Mouse (Mus musculus): Measurements from ENCODE around the gene Adgrg1. TPM values are rescaled to one million over a fixed set of nuclear protein-coding genes. Genes with fewer than 3 reads are reported as not detected.

Gene Adgrg1
- polyA plus RNA-seq, 1 experiment from 2014 or later, result 51.1 TPM

- Histone ChIP-seq H3K9ac (ENCODE audit: low read length) (no peak overlapping the region), H3K4me2 (ENCODE audit: low read depth, low read length) (no peak overlapping the region), H3K27ac (ENCODE audit: low read length) (no peak overlapping the region), H3K4me3 (replicated peaks; ENCODE audit: low read length) (no peak overlapping the region), H3K4me1 (ENCODE audit: control insufficient read depth, insufficient read depth, low read length) (no peaks in the 10 kb centered on the region), H3K36me3 (ENCODE audit: control insufficient read depth, insufficient read depth, low read length) (no peaks in the 10 kb centered on the region), H3K9me3 (replicated peaks; ENCODE audit: control insufficient read depth, low read length) (no peaks in the 10 kb centered on the region), H3K27me3 (ENCODE audit: control insufficient read depth, insufficient read depth, low read length) (no peaks in the 10 kb centered on the region)
- ATAC-seq (ENCODE audit: insufficient read depth, low FRiP score), result no peak
- 88% methylated on average over 15 of the region's 15 CpGs for WGBS
Measured at GRCm38 (mm10) chr8:95012442-95012919, 37.9 kb downstream of the Adgrg1 start.

- Histone ChIP-seq H3K4me3 (replicated peaks; ENCODE audit: low read length) (no peak overlapping the region), H3K27ac (ENCODE audit: low read length) (no peak overlapping the region), H3K27me3 (ENCODE audit: control insufficient read depth, insufficient read depth, low read length) (no peaks in the 10 kb centered on the region), H3K4me2 (ENCODE audit: low read depth, low read length) (no peak overlapping the region), H3K9me3 (replicated peaks; ENCODE audit: control insufficient read depth, low read length) (no peaks in the 10 kb centered on the region), H3K36me3 (ENCODE audit: control insufficient read depth, insufficient read depth, low read length) (no peaks in the 10 kb centered on the region), H3K9ac (ENCODE audit: low read length) (no peak overlapping the region), H3K4me1 (ENCODE audit: control insufficient read depth, insufficient read depth, low read length) (no peaks in the 10 kb centered on the region)
- no peak for ATAC-seq (ENCODE audit: insufficient read depth, low FRiP score)
- 79% methylated on average over 4 of the region's 4 CpGs for WGBS
Measured at GRCm38 (mm10) chr8:95015866-95016265, 41.3 kb downstream of the Adgrg1 start.

- no peaks in the 10 kb centered on the region for H3K4me1 ChIP-seq (ENCODE audit: control insufficient read depth, insufficient read depth, low read length)
- H3K9me3 ChIP-seq (replicated peaks; ENCODE audit: control insufficient read depth, low read length), result no peaks in the 10 kb centered on the region
- no peak overlapping the region for H3K4me2 ChIP-seq (ENCODE audit: low read depth, low read length)
- H3K36me3 ChIP-seq (ENCODE audit: control insufficient read depth, insufficient read depth, low read length), result no peaks in the 10 kb centered on the region
- no peak overlapping the region for H3K9ac ChIP-seq (ENCODE audit: low read length)
- H3K4me3 ChIP-seq (replicated peaks; ENCODE audit: low read length), result no peak overlapping the region
- no peak for ATAC-seq (ENCODE audit: insufficient read depth, low FRiP score)
- no peaks in the 10 kb centered on the region for H3K27me3 ChIP-seq (ENCODE audit: control insufficient read depth, insufficient read depth, low read length)
- 44% methylated on average over 4 of the region's 4 CpGs for WGBS
- no peak overlapping the region for H3K27ac ChIP-seq (ENCODE audit: low read length)
Measured at GRCm38 (mm10) chr8:95016684-95017083, 42.1 kb downstream of the Adgrg1 start.

GRCm38 (mm10) chr8:95017451-95017850, 42.9 kb downstream of the Adgrg1 start, which contains the start of gene Adgrg3:
Adgrg3 (plus strand) TSS chr8:95017692.
- H3K4me1 ChIP-seq (ENCODE audit: control insufficient read depth, insufficient read depth, low read length), result no peaks in the 10 kb centered on the region
- 62% methylated on average over 11 of the region's 11 CpGs for WGBS
- H3K27me3 ChIP-seq (ENCODE audit: control insufficient read depth, insufficient read depth, low read length), result no peaks in the 10 kb centered on the region
- no peaks in the 10 kb centered on the region for H3K9me3 ChIP-seq (replicated peaks; ENCODE audit: control insufficient read depth, low read length)
- H3K4me3 ChIP-seq (replicated peaks; ENCODE audit: low read length), result no peak within 1 kb of the TSS
- no peak within 1 kb of the TSS for H3K27ac ChIP-seq (ENCODE audit: low read length)
- no peak for ATAC-seq (ENCODE audit: insufficient read depth, low FRiP score)
- no peaks in the 10 kb centered on the region for H3K36me3 ChIP-seq (ENCODE audit: control insufficient read depth, insufficient read depth, low read length)
- H3K9ac ChIP-seq (ENCODE audit: low read length), result no peak within 1 kb of the TSS
- H3K4me2 ChIP-seq (ENCODE audit: low read depth, low read length), result no peak within 1 kb of the TSS

GRCm38 (mm10) chr8:95017969-95018635, 43.6 kb downstream of the Adgrg1 start:
- no peaks in the 10 kb centered on the region for H3K9me3 ChIP-seq (replicated peaks; ENCODE audit: control insufficient read depth, low read length)
- no peaks in the 10 kb centered on the region for H3K36me3 ChIP-seq (ENCODE audit: control insufficient read depth, insufficient read depth, low read length)
- H3K9ac ChIP-seq (ENCODE audit: low read length), result no peak overlapping the region
- no peaks in the 10 kb centered on the region for H3K4me1 ChIP-seq (ENCODE audit: control insufficient read depth, insufficient read depth, low read length)
- no peak for ATAC-seq (ENCODE audit: insufficient read depth, low FRiP score)
- H3K4me2 ChIP-seq (ENCODE audit: low read depth, low read length), result no peak overlapping the region
- H3K27ac ChIP-seq (ENCODE audit: low read length), result no peak overlapping the region
- H3K4me3 ChIP-seq (replicated peaks; ENCODE audit: low read length), result no peak overlapping the region
- WGBS, result 58% methylated on average over 9 of the region's 9 CpGs
- H3K27me3 ChIP-seq (ENCODE audit: control insufficient read depth, insufficient read depth, low read length), result no peaks in the 10 kb centered on the region

GRCm38 (mm10) chr8:95020293-95020777, 45.8 kb downstream of the Adgrg1 start:
- H3K9ac ChIP-seq (ENCODE audit: low read length), result no peak overlapping the region
- ATAC-seq (ENCODE audit: insufficient read depth, low FRiP score), result no peak
- no peak overlapping the region; the same call in 1 of the 2 replicates for H3K27ac ChIP-seq (ENCODE audit: low read length)
- no peaks in the 10 kb centered on the region for H3K4me1 ChIP-seq (ENCODE audit: control insufficient read depth, insufficient read depth, low read length)
- H3K9me3 ChIP-seq (replicated peaks; ENCODE audit: control insufficient read depth, low read length), result peaks cover under 1% of the 10 kb centered on the region; the same call in 1 of the 2 replicates
- 59% methylated on average over 12 of the region's 12 CpGs for WGBS
- no peaks in the 10 kb centered on the region for H3K36me3 ChIP-seq (ENCODE audit: control insufficient read depth, insufficient read depth, low read length)
- 0 out of 2 replicates have a peak overlapping the region, but pooled peaks have one; percentile 31 for H3K4me2 ChIP-seq (ENCODE audit: low read depth, low read length)
- H3K4me3 ChIP-seq (replicated peaks; ENCODE audit: low read length), result no peak overlapping the region
- H3K27me3 ChIP-seq (ENCODE audit: control insufficient read depth, insufficient read depth, low read length), result no peaks in the 10 kb centered on the region

- H3K27me3 ChIP-seq (ENCODE audit: control insufficient read depth, insufficient read depth, low read length), result no peaks in the 10 kb centered on the region
- no peaks in the 10 kb centered on the region for H3K36me3 ChIP-seq (ENCODE audit: control insufficient read depth, insufficient read depth, low read length)
- ATAC-seq (ENCODE audit: insufficient read depth, low FRiP score), result no peak
- no peak overlapping the region for H3K27ac ChIP-seq (ENCODE audit: low read length)
- peaks cover 5% of the 10 kb centered on the region; the same call in 1 of the 2 replicates for H3K9me3 ChIP-seq (replicated peaks; ENCODE audit: control insufficient read depth, low read length)
- H3K4me1 ChIP-seq (ENCODE audit: control insufficient read depth, insufficient read depth, low read length), result no peaks in the 10 kb centered on the region
- no peak overlapping the region for H3K9ac ChIP-seq (ENCODE audit: low read length)
- 0 out of 2 replicates have a peak overlapping the region, but pooled peaks have one; percentile 31 for H3K4me2 ChIP-seq (ENCODE audit: low read depth, low read length)
- H3K4me3 ChIP-seq (replicated peaks; ENCODE audit: low read length), result no peak overlapping the region
- WGBS, result 73% methylated on average over 10 of the region's 10 CpGs
Measured at GRCm38 (mm10) chr8:95020821-95021220, 46.3 kb downstream of the Adgrg1 start.

- 18% methylated on average over 8 of the region's 8 CpGs for WGBS
- Histone ChIP-seq H3K27ac (ENCODE audit: low read length) (no peak overlapping the region), H3K4me3 (replicated peaks; ENCODE audit: low read length) (no peak overlapping the region), H3K27me3 (ENCODE audit: control insufficient read depth, insufficient read depth, low read length) (no peaks in the 10 kb centered on the region), H3K9ac (ENCODE audit: low read length) (no peak overlapping the region), H3K9me3 (replicated peaks; ENCODE audit: control insufficient read depth, low read length) (peaks cover 6% of the 10 kb centered on the region; the same call in 1 of the 2 replicates), H3K36me3 (ENCODE audit: control insufficient read depth, insufficient read depth, low read length) (no peaks in the 10 kb centered on the region), H3K4me2 (ENCODE audit: low read depth, low read length) (no peak overlapping the region), H3K4me1 (ENCODE audit: control insufficient read depth, insufficient read depth, low read length) (no peaks in the 10 kb centered on the region)
- no peak for ATAC-seq (ENCODE audit: insufficient read depth, low FRiP score)
Measured at GRCm38 (mm10) chr8:95023201-95023600, 48.6 kb downstream of the Adgrg1 start.

GRCm38 (mm10) chr8:95024387-95024786, 49.8 kb downstream of the Adgrg1 start:
- Histone ChIP-seq H3K36me3 (ENCODE audit: control insufficient read depth, insufficient read depth, low read length) (no peaks in the 10 kb centered on the region), H3K9me3 (replicated peaks; ENCODE audit: control insufficient read depth, low read length) (peaks cover 6% of the 10 kb centered on the region; the same call in 1 of the 2 replicates), H3K4me1 (ENCODE audit: control insufficient read depth, insufficient read depth, low read length) (no peaks in the 10 kb centered on the region), H3K4me2 (ENCODE audit: low read depth, low read length) (no peak overlapping the region), H3K4me3 (replicated peaks; ENCODE audit: low read length) (no peak overlapping the region), H3K27me3 (ENCODE audit: control insufficient read depth, insufficient read depth, low read length) (no peaks in the 10 kb centered on the region), H3K27ac (ENCODE audit: low read length) (no peak overlapping the region), H3K9ac (ENCODE audit: low read length) (no peak overlapping the region)
- 72% methylated on average over 4 of the region's 4 CpGs for WGBS
- no peak for ATAC-seq (ENCODE audit: insufficient read depth, low FRiP score)

All from stomach, embryonic 16.5 days (tissue).